Mouse (Mus musculus): ENCODE results near the gene Abcc8. TPM values are rescaled to one million over a fixed set of nuclear protein-coding genes. Genes with fewer than 3 reads are reported as not detected.

The Abcc8 gene
- polyA plus RNA-seq, 1 experiment from 2014 or later: 2.6 TPM

- H3K9me3 ChIP-seq (ENCODE audit: low read length): 0 out of 2 replicates have a peak, but pooled peaks cover 4% of the 10 kb centered on the region
- H3K4me1 ChIP-seq (ENCODE audit: insufficient read depth, low read length): peaks cover 21% of the 10 kb centered on the region
- H3K4me2 ChIP-seq (replicated peaks; ENCODE audit: low read depth, low read length): no peak overlapping the region
- no peak overlapping the region for H3K4me3 ChIP-seq (ENCODE audit: low read length)
- 65% methylated on average over 16 of the region's 16 CpGs for WGBS
- H3K9ac ChIP-seq (replicated peaks; ENCODE audit: low read length): no peak overlapping the region
- H3K36me3 ChIP-seq (ENCODE audit: insufficient read depth, low read length): no peaks in the 10 kb centered on the region
- H3K27me3 ChIP-seq (ENCODE audit: insufficient read depth, low read length): no peaks in the 10 kb centered on the region
- H3K27ac ChIP-seq (ENCODE audit: low read length): peak overlapping the region; percentile 16; the same call in 1 of the 2 replicates
- peak; percentile 40; the same call in 1 of the 2 replicates for ATAC-seq (ENCODE audit: low FRiP score, low TSS enrichment)
These were observed 62.8 kb downstream of the Abcc8 start for GRCm38 (mm10) chr7:46117035-46117434.

- Histone ChIP-seq H3K27ac (ENCODE audit: low read length) (peak overlapping the region; percentile 48), H3K4me1 (ENCODE audit: insufficient read depth, low read length) (peaks cover 21% of the 10 kb centered on the region), H3K9me3 (ENCODE audit: low read length) (0 out of 2 replicates have a peak, but pooled peaks cover 4% of the 10 kb centered on the region), H3K4me2 (replicated peaks; ENCODE audit: low read depth, low read length) (no peak overlapping the region), H3K4me3 (ENCODE audit: low read length) (no peak overlapping the region), H3K9ac (replicated peaks; ENCODE audit: low read length) (no peak overlapping the region), H3K36me3 (ENCODE audit: insufficient read depth, low read length) (no peaks in the 10 kb centered on the region), H3K27me3 (ENCODE audit: insufficient read depth, low read length) (no peaks in the 10 kb centered on the region)
- WGBS: 12% methylated on average over 10 of the region's 10 CpGs
- ATAC-seq (ENCODE audit: low FRiP score, low TSS enrichment): peak; percentile 80
These were observed 63.7 kb downstream of the Abcc8 start for GRCm38 (mm10) chr7:46116118-46116581.

DNA sequence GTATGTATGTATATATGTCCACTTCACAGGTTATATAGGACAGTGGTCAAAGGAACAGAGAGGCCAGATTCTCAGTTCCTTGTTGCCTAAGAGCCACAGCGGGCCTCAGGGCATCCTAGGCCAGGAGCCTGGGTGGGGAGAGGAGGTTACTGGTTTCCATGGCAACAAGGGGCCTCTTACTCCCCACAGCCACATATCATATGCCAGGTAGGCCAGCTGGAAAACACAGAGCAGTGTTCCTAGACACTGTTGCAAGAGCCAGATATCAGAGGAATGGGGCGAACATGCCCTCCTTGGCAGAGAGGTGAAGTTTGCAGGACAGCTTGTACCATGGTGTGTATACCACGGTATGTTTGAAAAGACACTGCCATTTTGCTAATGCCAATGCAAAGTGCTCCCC, 66.4 kb downstream of the Abcc8 start:
- Histone ChIP-seq H3K4me1 (ENCODE audit: insufficient read depth, low read length) (peaks cover 21% of the 10 kb centered on the region), H3K36me3 (ENCODE audit: insufficient read depth, low read length) (no peaks in the 10 kb centered on the region), H3K9ac (replicated peaks; ENCODE audit: low read length) (no peak overlapping the region), H3K9me3 (ENCODE audit: low read length) (0 out of 2 replicates have a peak, but pooled peaks cover 4% of the 10 kb centered on the region), H3K4me2 (replicated peaks; ENCODE audit: low read depth, low read length) (no peak overlapping the region), H3K4me3 (ENCODE audit: low read length) (no peak overlapping the region), H3K27ac (ENCODE audit: low read length) (no peak overlapping the region), H3K27me3 (ENCODE audit: insufficient read depth, low read length) (no peaks in the 10 kb centered on the region)
- WGBS: 51% methylated on average over 3 of the region's 3 CpGs
- no peak for ATAC-seq (ENCODE audit: low FRiP score, low TSS enrichment)

GRCm38 (mm10) chr7:46111938-46112337, 67.9 kb downstream of the Abcc8 start:
- Histone ChIP-seq H3K36me3 (ENCODE audit: insufficient read depth, low read length) (no peaks in the 10 kb centered on the region), H3K27me3 (ENCODE audit: insufficient read depth, low read length) (no peaks in the 10 kb centered on the region), H3K4me3 (ENCODE audit: low read length) (no peak overlapping the region), H3K9me3 (ENCODE audit: low read length) (no peaks in the 10 kb centered on the region), H3K4me2 (replicated peaks; ENCODE audit: low read depth, low read length) (no peak overlapping the region), H3K4me1 (ENCODE audit: insufficient read depth, low read length) (peaks cover 20% of the 10 kb centered on the region), H3K9ac (replicated peaks; ENCODE audit: low read length) (no peak overlapping the region), H3K27ac (ENCODE audit: low read length) (no peak overlapping the region)
- WGBS: 61% methylated on average over 6 of the region's 6 CpGs
- no peak for ATAC-seq (ENCODE audit: low FRiP score, low TSS enrichment)

GRCm38 (mm10) chr7:46111212-46111817, 68.5 kb downstream of the Abcc8 start:
- H3K9me3 ChIP-seq (ENCODE audit: low read length): no peaks in the 10 kb centered on the region
- ATAC-seq (ENCODE audit: low FRiP score, low TSS enrichment): no peak
- no peaks in the 10 kb centered on the region for H3K27me3 ChIP-seq (ENCODE audit: insufficient read depth, low read length)
- no peak overlapping the region for H3K9ac ChIP-seq (replicated peaks; ENCODE audit: low read length)
- H3K36me3 ChIP-seq (ENCODE audit: insufficient read depth, low read length): no peaks in the 10 kb centered on the region
- no peak overlapping the region for H3K27ac ChIP-seq (ENCODE audit: low read length)
- H3K4me2 ChIP-seq (replicated peaks; ENCODE audit: low read depth, low read length): no peak overlapping the region
- 59% methylated on average over 15 of the region's 15 CpGs for WGBS
- no peak overlapping the region for H3K4me3 ChIP-seq (ENCODE audit: low read length)
- H3K4me1 ChIP-seq (ENCODE audit: insufficient read depth, low read length): peaks cover 13% of the 10 kb centered on the region

GRCm38 (mm10) chr7:46110079-46110478, 69.8 kb downstream of the Abcc8 start:
- Histone ChIP-seq H3K9ac (replicated peaks; ENCODE audit: low read length) (no peak overlapping the region), H3K27ac (ENCODE audit: low read length) (no peak overlapping the region), H3K4me3 (ENCODE audit: low read length) (no peak overlapping the region), H3K4me2 (replicated peaks; ENCODE audit: low read depth, low read length) (no peak overlapping the region), H3K4me1 (ENCODE audit: insufficient read depth, low read length) (0 out of 2 replicates have a peak, but pooled peaks cover 3% of the 10 kb centered on the region), H3K36me3 (ENCODE audit: insufficient read depth, low read length) (no peaks in the 10 kb centered on the region), H3K27me3 (ENCODE audit: insufficient read depth, low read length) (no peaks in the 10 kb centered on the region), H3K9me3 (ENCODE audit: low read length) (no peaks in the 10 kb centered on the region)
- WGBS: 68% methylated on average over 3 of the region's 3 CpGs
- ATAC-seq (ENCODE audit: low FRiP score, low TSS enrichment): no peak

- ATAC-seq (ENCODE audit: low FRiP score, low TSS enrichment): no peak
- Histone ChIP-seq H3K9me3 (ENCODE audit: low read length) (no peaks in the 10 kb centered on the region), H3K27ac (ENCODE audit: low read length) (no peak overlapping the region), H3K36me3 (ENCODE audit: insufficient read depth, low read length) (no peaks in the 10 kb centered on the region), H3K4me2 (replicated peaks; ENCODE audit: low read depth, low read length) (no peak overlapping the region), H3K27me3 (ENCODE audit: insufficient read depth, low read length) (no peaks in the 10 kb centered on the region), H3K4me3 (ENCODE audit: low read length) (no peak overlapping the region), H3K4me1 (ENCODE audit: insufficient read depth, low read length) (peaks cover 4% of the 10 kb centered on the region; the same call in 1 of the 2 replicates), H3K9ac (replicated peaks; ENCODE audit: low read length) (no peak overlapping the region)
- WGBS: 91% methylated on average over 7 of the region's 7 CpGs
These were observed 74.3 kb downstream of the Abcc8 start for GRCm38 (mm10) chr7:46105484-46105883.

GRCm38 (mm10) chr7:46104256-46104915, 75.4 kb downstream of the Abcc8 start:
- ATAC-seq (ENCODE audit: low FRiP score, low TSS enrichment): no peak
- no peaks in the 10 kb centered on the region for H3K36me3 ChIP-seq (ENCODE audit: insufficient read depth, low read length)
- 80% methylated on average over 27 of the region's 27 CpGs for WGBS
- H3K4me2 ChIP-seq (replicated peaks; ENCODE audit: low read depth, low read length): no peak overlapping the region
- H3K27ac ChIP-seq (ENCODE audit: low read length): no peak overlapping the region
- no peak overlapping the region for H3K4me3 ChIP-seq (ENCODE audit: low read length)
- H3K9me3 ChIP-seq (ENCODE audit: low read length): no peaks in the 10 kb centered on the region
- H3K9ac ChIP-seq (replicated peaks; ENCODE audit: low read length): no peak overlapping the region
- H3K4me1 ChIP-seq (ENCODE audit: insufficient read depth, low read length): peaks cover 4% of the 10 kb centered on the region; the same call in 1 of the 2 replicates
- H3K27me3 ChIP-seq (ENCODE audit: insufficient read depth, low read length): peaks cover 5% of the 10 kb centered on the region; the same call in 1 of the 2 replicates

- H3K4me2 ChIP-seq (replicated peaks; ENCODE audit: low read depth, low read length): no peak overlapping the region
- H3K9ac ChIP-seq (replicated peaks; ENCODE audit: low read length): no peak overlapping the region
- H3K27me3 ChIP-seq (ENCODE audit: insufficient read depth, low read length): peaks cover 8% of the 10 kb centered on the region; the same call in 1 of the 2 replicates
- 0 out of 2 replicates have a peak, but pooled peaks cover 4% of the 10 kb centered on the region for H3K9me3 ChIP-seq (ENCODE audit: low read length)
- H3K4me1 ChIP-seq (ENCODE audit: insufficient read depth, low read length): peaks cover 4% of the 10 kb centered on the region; the same call in 1 of the 2 replicates
- no peak for ATAC-seq (ENCODE audit: low FRiP score, low TSS enrichment)
- no peaks in the 10 kb centered on the region for H3K36me3 ChIP-seq (ENCODE audit: insufficient read depth, low read length)
- no peak overlapping the region for H3K4me3 ChIP-seq (ENCODE audit: low read length)
- no peak overlapping the region for H3K27ac ChIP-seq (ENCODE audit: low read length)
- 77% methylated on average over 8 of the region's 8 CpGs for WGBS
These were observed 76.1 kb downstream of the Abcc8 start for GRCm38 (mm10) chr7:46103771-46104170.
